Mouse (Mus musculus): ENCODE data around the gene Bend6. TPM values are rescaled to one million over a fixed set of nuclear protein-coding genes. Genes with fewer than 3 reads are reported as not detected.

Gene Bend6
- polyA plus RNA-seq, 1 experiment from 2014 or later = 0.93 TPM

DNA sequence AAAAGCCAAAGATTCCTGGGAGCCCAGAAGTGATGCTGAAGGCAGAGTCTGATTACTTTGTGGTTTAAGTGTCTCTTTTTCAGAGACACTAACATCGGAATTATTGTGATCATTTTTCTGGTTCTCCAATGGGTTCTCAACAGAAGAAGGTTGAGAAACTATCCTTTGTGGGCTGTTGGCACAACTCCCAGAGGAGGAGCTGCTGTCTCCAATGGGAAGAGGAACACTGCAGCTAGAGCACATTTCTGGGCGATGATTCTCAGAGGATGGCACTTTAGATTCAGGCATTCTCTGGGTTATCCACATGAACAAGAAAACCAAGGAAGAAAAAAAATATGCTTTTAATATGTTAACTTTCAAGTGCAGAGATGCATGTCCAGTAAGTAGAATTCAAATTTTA is 104.3 kb downstream of the Bend6 start:
- Histone ChIP-seq H3K27ac (ENCODE audit: low read length) (no peak overlapping the region), H3K4me3 (replicated peaks; ENCODE audit: low read length) (no peak overlapping the region), H3K4me1 (ENCODE audit: control insufficient read depth, insufficient read depth, low read length) (no peaks in the 10 kb centered on the region), H3K36me3 (ENCODE audit: control insufficient read depth, insufficient read depth, low read length) (peaks cover 40% of the 10 kb centered on the region), H3K9ac (ENCODE audit: low read length) (no peak overlapping the region), H3K27me3 (ENCODE audit: control insufficient read depth, insufficient read depth, low read length) (no peaks in the 10 kb centered on the region), H3K9me3 (replicated peaks; ENCODE audit: control insufficient read depth, low read length) (no peaks in the 10 kb centered on the region), H3K4me2 (ENCODE audit: low read depth, low read length) (no peak overlapping the region)
- no peak for ATAC-seq (ENCODE audit: insufficient read depth, low FRiP score)
- 92% methylated on average over 2 of the region's 2 CpGs for WGBS

Other genes starting within 250 kb of the Bend6 start
- 28.5 and 30.5 TPM in 2 replicates for gene Prim2, start 238.0 kb downstream of the Bend6 start, polyA plus RNA-seq (2015; fragmentation: Nextera tagmentation; extraction: Ambion mirVana)
- gene Rab23, start 187.9 kb downstream of the Bend6 start, polyA plus RNA-seq (2015; fragmentation: Nextera tagmentation; extraction: Ambion mirVana) = 26.2 and 26.4 TPM in 2 replicates
- gene Bag2, start 150.0 kb downstream of the Bend6 start, polyA plus RNA-seq (2015; fragmentation: Nextera tagmentation; extraction: Ambion mirVana) = 82.4 and 88.2 TPM in 2 replicates
- 20.8 and 21.7 TPM in 2 replicates for gene Zfp451, start 93.2 kb downstream of the Bend6 start, polyA plus RNA-seq (2015; fragmentation: Nextera tagmentation; extraction: Ambion mirVana)
- gene Dst, start 409 bp upstream of the Bend6 start, polyA plus RNA-seq (2015; fragmentation: Nextera tagmentation; extraction: Ambion mirVana) = 26.0 and 27.8 TPM in 2 replicates

All from stomach, embryonic 16.5 days (tissue).